Mouse (Mus musculus): ENCODE data around the gene Shc3. TPM values are rescaled to one million over a fixed set of nuclear protein-coding genes. Genes with fewer than 3 reads are reported as not detected.

The Shc3 gene
- total and polyA plus RNA-seq, 3 experiments = 0.98 to 1.5 (median 1.4) TPM

DNA sequence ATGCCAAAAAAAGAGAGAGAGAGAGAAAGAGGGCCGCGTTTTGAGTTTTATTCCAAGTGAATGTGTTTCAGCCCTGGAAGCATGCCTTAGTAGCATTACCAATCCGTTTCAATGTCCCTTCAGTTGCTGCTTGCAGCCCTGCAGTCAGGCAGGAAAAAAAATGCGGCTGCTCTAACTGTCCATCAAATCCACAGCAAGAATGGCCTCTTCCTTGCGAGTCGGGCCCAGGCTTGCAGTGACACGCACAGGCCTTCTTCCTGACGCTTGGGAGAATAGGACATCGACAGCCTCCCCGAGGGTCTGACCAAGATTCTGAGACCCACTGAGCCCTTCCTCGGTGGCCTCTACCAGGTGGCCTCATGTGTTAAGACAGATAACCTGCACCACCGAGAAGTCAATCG lies 718 bp downstream of the Shc3 start:
- DNase-seq = no peak

- peak; percentile 55 for DNase-seq
Observed at GRCm38 (mm10) chr13:51567411-51567851, 1.8 kb downstream of the Shc3 start.

DNA sequence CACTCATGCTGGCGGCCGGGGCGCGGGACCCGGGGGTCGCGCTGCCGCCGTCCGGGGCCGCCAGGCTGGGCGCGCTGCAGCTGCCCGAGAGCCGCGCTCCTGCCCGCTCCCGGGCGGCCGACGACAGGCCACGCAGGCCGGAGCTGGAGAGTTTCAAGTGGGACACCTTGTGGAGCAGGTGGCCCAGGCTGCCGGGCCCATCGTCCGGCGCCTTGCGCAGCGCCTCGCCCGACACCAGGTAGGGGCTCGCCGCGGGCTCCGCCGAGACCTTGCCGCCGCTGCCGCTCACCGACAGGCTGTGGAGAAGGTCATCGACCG lies 2.2 kb downstream of the Shc3 start:
- no peak for DNase-seq

DNA sequence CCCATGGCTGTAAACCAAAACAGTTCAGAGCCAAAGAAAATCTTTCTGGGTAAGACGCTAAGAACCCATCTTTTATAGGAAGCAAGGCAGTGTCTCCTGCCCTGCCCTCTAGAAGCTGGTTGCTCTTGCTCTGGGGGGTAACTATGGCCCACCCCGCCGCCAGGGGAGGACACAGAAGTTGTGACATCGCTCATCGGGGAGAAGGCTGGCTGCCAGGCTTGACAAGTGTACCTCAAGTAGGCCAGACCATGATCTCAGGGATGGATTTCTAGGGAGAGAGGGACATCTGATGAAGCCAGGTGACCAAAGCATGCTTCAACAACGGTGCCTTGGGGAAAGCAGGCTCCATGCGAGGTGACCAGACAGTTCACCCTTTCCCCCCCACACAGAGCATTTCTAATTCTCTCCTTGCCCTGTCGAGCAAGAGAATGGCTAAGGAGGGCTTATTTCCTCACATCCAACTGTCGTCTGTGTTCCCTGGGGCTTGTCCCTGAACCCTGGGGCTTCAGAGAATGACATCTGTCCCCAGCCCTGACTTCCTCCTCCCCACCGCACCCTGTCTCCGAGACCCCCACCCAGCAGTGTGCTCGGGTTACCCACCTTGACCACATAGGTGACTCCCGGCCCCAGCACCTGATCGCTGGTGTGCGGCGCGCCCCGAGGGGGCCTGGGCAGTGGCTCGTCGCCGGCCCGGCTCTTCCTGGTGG lies 2.7 kb downstream of the Shc3 start:
- DNase-seq = no peak

GRCm38 (mm10) chr13:51564741-51565140 lies 4.5 kb downstream of the Shc3 start:
- no peak for DNase-seq

DNA sequence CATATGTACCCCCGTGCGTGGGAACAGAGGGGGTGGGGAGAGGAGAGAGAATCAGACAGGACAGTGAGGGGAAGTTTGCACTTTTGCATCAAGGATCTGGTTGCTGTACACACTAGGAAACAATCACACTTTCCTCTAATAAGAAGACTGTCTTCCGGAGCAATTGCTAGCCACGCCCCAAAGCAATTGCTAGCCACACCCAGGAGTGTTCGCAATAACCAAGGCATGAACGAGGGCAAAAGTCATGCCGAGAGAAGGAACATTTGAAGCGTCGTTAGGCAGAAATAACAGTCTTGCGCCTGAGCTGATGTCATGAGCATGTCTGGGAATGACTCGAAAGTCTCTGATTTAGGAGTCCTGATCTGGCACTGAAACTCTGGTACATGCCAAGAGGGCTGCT lies 15.9 kb downstream of the Shc3 start:
- DNase-seq = no peak

GRCm38 (mm10) chr13:51552233-51552632 lies 17.0 kb downstream of the Shc3 start:
- no peak for DNase-seq

DNA sequence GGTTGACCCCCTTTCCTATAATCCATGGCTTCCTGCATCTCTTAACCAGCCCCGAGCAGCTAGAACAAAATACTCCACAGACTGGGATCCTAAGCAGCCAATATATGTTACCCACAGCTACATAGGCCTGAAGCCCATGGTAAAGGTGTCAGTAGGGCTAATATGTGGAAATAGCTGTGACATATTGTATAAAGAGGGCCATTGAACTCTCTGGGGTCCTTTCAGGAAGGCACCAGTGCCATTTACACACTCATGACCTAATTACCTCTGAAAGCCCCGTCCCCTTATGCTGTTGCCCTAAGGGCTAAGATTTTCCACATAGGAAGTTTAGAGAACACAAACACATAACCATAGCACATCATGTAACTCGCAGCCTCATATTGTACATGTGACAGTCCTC lies 17.4 kb downstream of the Shc3 start:
- no peak for DNase-seq

- DNase-seq = peak; percentile 17
Observed at GRCm38 (mm10) chr13:51539816-51540215, 29.4 kb downstream of the Shc3 start.

DNA sequence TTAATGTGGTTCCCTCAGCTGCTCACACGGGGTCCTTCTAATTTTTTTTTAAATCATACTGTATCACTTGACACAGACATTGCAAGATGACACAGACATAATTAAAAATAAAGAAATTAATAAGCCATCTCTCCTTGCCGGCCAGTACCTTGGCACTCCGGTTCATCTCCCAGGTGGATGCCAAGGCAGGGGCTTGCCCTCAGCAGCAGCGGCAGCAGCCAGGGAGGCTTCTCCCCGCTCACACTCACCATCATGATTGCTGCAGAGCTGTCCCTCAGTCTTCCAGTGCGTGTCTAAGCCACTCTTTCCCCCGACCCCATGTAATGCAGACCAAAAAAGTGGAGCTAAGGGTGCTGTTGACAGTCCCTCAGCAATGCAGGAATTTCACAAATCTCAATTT lies 33.9 kb downstream of the Shc3 start:
- no peak for DNase-seq

- DNase-seq = peak; percentile 90
Observed at GRCm38 (mm10) chr13:51526480-51526879, 42.7 kb downstream of the Shc3 start.

DNA sequence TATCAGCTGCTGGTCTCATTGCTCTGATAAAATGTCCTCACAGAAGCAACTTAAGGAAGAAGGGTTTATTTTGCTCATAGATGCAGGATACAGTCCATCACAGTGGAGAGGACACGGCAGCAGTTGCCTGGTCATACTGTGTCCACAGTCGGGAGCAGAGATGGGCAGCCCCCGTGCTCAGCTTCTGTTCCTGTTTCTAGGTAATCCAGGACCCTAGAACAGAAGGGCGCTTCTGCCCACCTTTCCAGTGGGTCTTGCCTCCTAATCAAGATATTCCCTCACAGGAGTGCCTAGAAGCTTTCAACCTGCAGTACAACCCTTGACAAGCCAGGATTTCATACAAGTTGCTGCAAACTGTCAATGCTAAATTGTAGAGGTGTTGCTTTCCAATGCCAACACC lies 44.9 kb downstream of the Shc3 start:
- no peak for DNase-seq

DNA sequence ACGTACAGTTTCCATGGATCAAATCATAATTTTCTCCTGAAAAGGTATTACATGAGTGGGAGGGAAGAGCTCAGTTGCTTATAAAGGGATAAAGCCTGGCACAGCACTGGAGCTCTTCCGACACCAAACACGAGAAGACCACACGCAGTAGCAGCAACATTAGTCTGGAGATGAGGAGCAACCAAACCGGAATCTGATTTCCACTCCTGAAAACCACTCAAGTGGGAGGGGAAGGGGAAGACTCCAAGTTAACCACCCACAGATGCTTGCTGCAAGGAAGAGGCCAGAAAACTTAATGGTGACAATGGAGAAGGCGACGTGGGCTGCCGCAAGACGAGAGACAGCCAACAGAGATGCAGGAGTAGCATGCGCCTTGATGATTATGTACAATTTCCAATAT lies 45.9 kb downstream of the Shc3 start:
- DNase-seq = no peak

- no peak for DNase-seq
Observed at GRCm38 (mm10) chr13:51518880-51519279, 50.3 kb downstream of the Shc3 start.

DNA sequence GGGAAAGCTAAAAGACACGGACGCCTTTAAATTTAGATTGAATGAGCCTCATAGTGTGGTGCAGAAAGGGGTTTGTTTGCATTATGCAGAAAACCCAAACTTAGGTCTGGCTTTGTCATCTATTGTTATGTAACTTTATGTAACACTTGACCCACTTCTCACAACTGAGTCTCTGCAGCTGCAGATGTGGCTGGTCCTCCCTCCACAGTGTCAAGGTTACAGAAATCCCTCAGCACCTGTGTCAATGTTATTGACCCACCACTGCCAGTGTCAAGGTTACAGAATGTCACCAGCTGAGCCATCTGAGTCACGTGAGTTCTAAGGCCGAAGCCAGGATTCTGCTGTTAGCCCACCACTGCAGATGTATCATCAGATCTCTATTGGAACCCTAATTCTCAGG lies 51.3 kb downstream of the Shc3 start:
- no peak for DNase-seq

DNA sequence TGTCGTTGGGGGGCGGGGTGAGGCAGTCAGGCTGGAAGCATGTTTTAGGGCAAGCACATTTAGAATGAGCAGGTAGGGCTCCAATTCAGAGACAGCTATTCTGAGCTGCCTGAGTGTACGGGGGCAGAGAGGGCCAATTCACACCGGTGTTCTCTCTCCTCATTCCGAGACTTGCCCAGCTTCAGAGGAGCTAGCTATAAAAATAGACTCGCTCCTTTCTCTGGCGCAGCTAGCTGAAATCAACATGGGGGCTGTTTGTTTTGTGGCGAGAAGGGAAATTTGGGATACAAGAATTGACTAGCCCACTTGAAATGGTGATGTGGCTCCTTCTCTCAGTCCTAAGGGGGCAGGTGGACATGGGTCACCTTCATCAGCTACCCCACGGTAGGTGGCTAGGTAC lies 60.4 kb downstream of the Shc3 start:
- DNase-seq = no peak

DNA sequence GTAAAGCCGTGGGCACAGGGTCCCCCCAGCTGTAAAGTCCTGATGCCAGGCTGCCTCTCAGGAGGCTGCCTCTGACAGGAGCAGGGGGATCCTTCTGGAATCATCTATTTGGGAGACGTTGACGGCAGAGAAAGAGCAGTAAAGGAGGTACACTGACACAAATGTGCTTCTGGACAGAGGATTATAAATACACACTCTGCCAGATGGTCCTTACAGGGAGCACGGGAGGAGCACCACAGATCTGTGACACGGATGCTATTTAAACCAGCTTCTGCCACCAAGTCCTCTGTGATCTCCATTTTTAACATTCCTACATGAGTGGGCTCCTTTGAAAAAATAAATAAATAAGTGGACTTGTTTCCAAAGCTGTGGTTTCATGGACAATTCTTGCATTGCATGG lies 63.5 kb downstream of the Shc3 start:
- DNase-seq = no peak

DNA sequence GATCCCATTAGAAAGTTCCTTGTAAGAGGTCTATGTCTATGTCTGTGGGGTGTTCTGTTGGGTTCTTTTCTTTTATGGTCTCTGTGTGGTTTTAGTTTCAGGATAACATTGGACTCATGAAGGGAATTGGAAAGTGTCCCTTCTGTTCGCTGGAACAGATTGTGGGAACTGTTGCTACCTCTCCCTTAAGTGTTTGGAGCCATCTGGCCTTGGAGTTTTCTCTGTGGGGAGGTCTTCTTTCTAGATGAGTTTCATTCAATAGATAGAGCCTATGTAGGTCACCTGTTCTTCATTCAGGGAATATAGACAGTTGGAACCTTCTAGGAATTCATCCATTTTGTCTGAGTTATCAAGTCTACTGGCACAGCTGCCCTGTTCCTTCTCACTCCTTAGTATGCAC lies 69.5 kb downstream of the Shc3 start:
- DNase-seq = no peak

- DNase-seq = no peak
Observed at GRCm38 (mm10) chr13:51493676-51494075, 75.5 kb downstream of the Shc3 start.

- DNase-seq = peak; percentile 39
Observed at GRCm38 (mm10) chr13:51491649-51492435, 77.4 kb downstream of the Shc3 start.

GRCm38 (mm10) chr13:51490195-51490594 lies 79.0 kb downstream of the Shc3 start:
- no peak for DNase-seq

- DNase-seq = no peak
Observed at GRCm38 (mm10) chr13:51488945-51489344, 80.3 kb downstream of the Shc3 start.

GRCm38 (mm10) chr13:51485291-51485690 lies 83.9 kb downstream of the Shc3 start:
- no peak for DNase-seq

GRCm38 (mm10) chr13:51482786-51483185 lies 86.4 kb downstream of the Shc3 start:
- DNase-seq = no peak

Measured in adrenal gland, adult 2 months (tissue).